Mouse (Mus musculus) heart, postnatal 0 days (tissue): ENCODE measurements around the gene Wfs1.

Source experiments
- CTCF ChIP-seq: IDR thresholded peaks from 2 replicates; pipeline ENCODE4 v1.5.1; 2016; ENCODE audit warnings: antibody characterized with exemption, control low read depth, low read depth
- EP300 ChIP-seq: IDR thresholded peaks from 2 replicates; pipeline ENCODE4 v1.6.1; 2016; ENCODE audit warnings: antibody characterized with exemption, low read depth

DNA sequence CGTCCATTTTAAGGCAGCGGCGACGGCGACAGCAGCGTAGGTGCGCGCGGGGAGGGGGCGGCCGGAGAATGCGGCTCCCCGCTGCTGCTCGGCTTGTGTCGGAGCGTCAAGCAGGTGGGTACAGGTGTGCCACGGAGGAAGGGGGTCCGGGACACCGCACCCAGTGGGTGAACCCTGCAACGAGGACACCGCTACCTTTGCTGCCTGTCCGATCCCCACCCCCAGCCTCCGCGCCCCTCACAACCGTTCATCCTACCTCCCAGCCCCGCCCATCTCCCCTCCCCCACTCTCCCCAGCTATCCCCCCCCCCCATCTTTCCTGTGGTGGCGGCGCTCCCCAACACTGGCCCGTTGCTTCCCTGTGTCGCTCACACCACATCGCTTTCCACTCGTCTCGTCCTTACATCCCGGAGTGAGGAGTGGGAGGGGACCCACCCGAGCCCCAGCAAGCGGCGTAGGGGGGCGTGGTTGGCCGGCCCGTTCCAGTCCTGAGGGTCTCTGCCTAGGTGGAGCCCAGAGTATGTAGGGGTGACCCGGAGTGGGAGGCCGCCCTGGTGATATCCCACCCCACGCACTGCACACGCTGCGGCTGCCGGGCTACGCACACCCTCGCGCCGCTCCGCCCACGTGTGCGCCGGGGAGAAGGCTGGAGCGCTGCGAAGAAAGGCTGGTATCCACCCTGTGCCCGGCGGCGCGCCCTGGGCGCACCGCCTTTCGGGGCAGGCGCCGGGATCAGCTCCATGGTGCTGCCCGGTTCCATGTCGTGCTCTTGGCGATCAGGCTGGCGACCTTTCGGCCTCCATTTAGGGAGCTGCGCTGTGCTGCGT, 39.7 kb upstream of the Wfs1 start:
- TF ChIP-seq CTCF (no peak), EP300 (no peak)
